20 mouse cellular contexts compared by ENCODE assay signal in genomic region chr11:16795513-16795912, GRCm38 (mm10). TPM values are rescaled to one million over a fixed set of nuclear protein-coding genes. Genes with fewer than 3 reads are reported as not detected.
DNase-seq lines count a peak whose midpoint lies in the region; ATAC-seq and TF ChIP-seq lines count a peak whose summit lies in the region.
"Had no signal": no experiment of that assay in that cellular context is flagged by ENCODE, and none has a peak within 500 bp of the region (broad histone marks: within the 10 kb centered on the region; RNA-seq: fewer than 3 reads in every experiment).

No protein-coding gene starts in this region.

- no peaks in the 10 kb centered on the region for H3K9me3 ChIP-seq in intestine, postnatal 0 days (ENCODE audit: control insufficient read depth)
- no peaks in the 10 kb centered on the region for H3K9me3 ChIP-seq in intestine, embryonic 15.5 days
- no peaks in the 10 kb centered on the region for H3K9me3 ChIP-seq in lung, postnatal 0 days (ENCODE audit: low read length)
- no peaks in the 10 kb centered on the region for H3K9me3 ChIP-seq in stomach, postnatal 0 days (ENCODE audit: control insufficient read depth, low read length)
- H3K9me3 ChIP-seq: embryonic facial prominence, embryonic 10.5 days; embryonic facial prominence, embryonic 12.5 days; forebrain, embryonic 13.5 days; forebrain, embryonic 15.5 days had no signal

- no peaks in the 10 kb centered on the region for H3K36me3 ChIP-seq in intestine, postnatal 0 days (ENCODE audit: control insufficient read depth, insufficient read depth)
- no peaks in the 10 kb centered on the region for H3K36me3 ChIP-seq in intestine, embryonic 15.5 days
- H3K36me3 ChIP-seq in lung, postnatal 0 days (ENCODE audit: insufficient read depth, low read length) = no peaks in the 10 kb centered on the region
- no peaks in the 10 kb centered on the region for H3K36me3 ChIP-seq in stomach, postnatal 0 days (ENCODE audit: control insufficient read depth, insufficient read depth, low read length)
- H3K36me3 ChIP-seq: embryonic facial prominence, embryonic 10.5 days; embryonic facial prominence, embryonic 12.5 days; forebrain, embryonic 15.5 days had no signal

- H3K4me1 ChIP-seq in intestine, postnatal 0 days (replicated peaks; ENCODE audit: control insufficient read depth, insufficient read depth, low read length) = peaks cover 11% of the 10 kb centered on the region
- H3K4me1 ChIP-seq in intestine, embryonic 15.5 days (replicated peaks) = peaks cover 10% of the 10 kb centered on the region
- peaks cover 13% of the 10 kb centered on the region; the same call in 1 of the 2 replicates for H3K4me1 ChIP-seq in lung, postnatal 0 days (ENCODE audit: insufficient read depth, low read depth, low read length)
- peaks cover 3% of the 10 kb centered on the region; the same call in 1 of the 2 replicates for H3K4me1 ChIP-seq in stomach, postnatal 0 days (replicated peaks; ENCODE audit: control insufficient read depth, insufficient read depth)

- no peak for TF ChIP-seq EP300 in lung, postnatal 0 days (IDR thresholded peaks at IDR 0.05)
- TF ChIP-seq EP300 in stomach, postnatal 0 days (optimal IDR thresholded peaks at IDR 0.05) = no peak

- no peak overlapping the region for H3K27ac ChIP-seq in intestine, postnatal 0 days (ENCODE audit: low read depth, low read length)
- no peak overlapping the region for H3K27ac ChIP-seq in intestine, embryonic 15.5 days
- no peak overlapping the region for H3K27ac ChIP-seq in lung, postnatal 0 days (ENCODE audit: low read length)
- no peak overlapping the region for H3K27ac ChIP-seq in stomach, postnatal 0 days (replicated peaks)
- H3K27ac ChIP-seq: embryonic facial prominence, embryonic 10.5 days; embryonic facial prominence, embryonic 12.5 days; forebrain, embryonic 13.5 days; forebrain, embryonic 15.5 days had no signal

- WGBS in intestine, postnatal 0 days = 45% methylated on average over 6 of the region's 6 CpGs
- 71% methylated on average over 6 of the region's 6 CpGs for WGBS in intestine, embryonic 15.5 days
- 52% methylated on average over 6 of the region's 6 CpGs for WGBS in lung, postnatal 0 days
- WGBS in stomach, postnatal 0 days = 60% methylated on average over 6 of the region's 6 CpGs

- DNase-seq in heart, adult 11 months = peak; percentile 55
- DNase-seq in heart, adult 18-20 months = no peak
- peak; percentile 45 for DNase-seq in lung, postnatal 0 days (ENCODE audit: low spot score)
- DNase-seq in lung, postnatal 4 days = no peak
- no peak for DNase-seq in stomach, postnatal 0 days (ENCODE audit: low spot score)
- DNase-seq in left cerebral cortex, adult 18-20 months (ENCODE audit: low spot score in 2 of 2) = no peak
- DNase-seq: adrenal gland, postnatal 10 days; adrenal gland, postnatal 25 days; cerebellum, adult 11-12 months; cerebellum, adult 2 months; cerebellum, adult 9-10 months; cerebellum, postnatal 10 days; cerebellum, postnatal 25 days had no signal

- H3K9ac ChIP-seq in intestine, postnatal 0 days (ENCODE audit: low read depth, low read length) = no peak overlapping the region
- no peak overlapping the region for H3K9ac ChIP-seq in intestine, embryonic 15.5 days
- H3K9ac ChIP-seq in lung, postnatal 0 days (replicated peaks; ENCODE audit: low read depth) = no peak overlapping the region
- H3K9ac ChIP-seq in stomach, postnatal 0 days (ENCODE audit: low read length) = no peak overlapping the region
- H3K9ac ChIP-seq: embryonic facial prominence, embryonic 12.5 days; forebrain, embryonic 13.5 days; forebrain, embryonic 15.5 days had no signal

- no peak overlapping the region for H3K4me3 ChIP-seq in intestine, postnatal 0 days (ENCODE audit: low read depth, low read length)
- H3K4me3 ChIP-seq in intestine, embryonic 15.5 days (replicated peaks) = no peak overlapping the region
- no peak overlapping the region for H3K4me3 ChIP-seq in lung, postnatal 0 days (ENCODE audit: low read depth, low read length)
- no peak overlapping the region for H3K4me3 ChIP-seq in stomach, postnatal 0 days (ENCODE audit: low read depth, low read length)
- H3K4me3 ChIP-seq: embryonic facial prominence, embryonic 10.5 days; embryonic facial prominence, embryonic 12.5 days; forebrain, embryonic 13.5 days; forebrain, embryonic 15.5 days had no signal

- peak; percentile 53 for ATAC-seq in intestine, postnatal 0 days
- ATAC-seq in intestine, embryonic 15.5 days = no peak
- ATAC-seq in lung, postnatal 0 days = peak; percentile 68
- peak; percentile 64; the same call in 1 of the 2 replicates for ATAC-seq in stomach, postnatal 0 days (ENCODE audit: low FRiP score, low TSS enrichment)
- ATAC-seq: forebrain, embryonic 13.5 days; forebrain, embryonic 15.5 days had no signal

- TF ChIP-seq CTCF in intestine, postnatal 0 days (IDR thresholded peaks at IDR 0.05; ENCODE audit: low read depth) = no peak
- TF ChIP-seq CTCF in lung, postnatal 0 days (IDR thresholded peaks at IDR 0.05) = no peak
- no peak for TF ChIP-seq CTCF in stomach, postnatal 0 days (IDR thresholded peaks at IDR 0.05; ENCODE audit: low read depth)

- no peak overlapping the region for H3K4me2 ChIP-seq in intestine, postnatal 0 days (replicated peaks; ENCODE audit: low read depth)
- no peak overlapping the region for H3K4me2 ChIP-seq in intestine, embryonic 15.5 days (replicated peaks)
- H3K4me2 ChIP-seq in lung, postnatal 0 days (replicated peaks; ENCODE audit: low read depth, low read length) = no peak overlapping the region
- H3K4me2 ChIP-seq in stomach, postnatal 0 days (replicated peaks; ENCODE audit: low read depth) = no peak overlapping the region
- H3K4me2 ChIP-seq: embryonic facial prominence, embryonic 12.5 days; forebrain, embryonic 13.5 days; forebrain, embryonic 15.5 days had no signal

- H3K27me3 ChIP-seq in intestine, postnatal 0 days (replicated peaks; ENCODE audit: control insufficient read depth, insufficient read depth, low read length) = no peaks in the 10 kb centered on the region
- no peaks in the 10 kb centered on the region for H3K27me3 ChIP-seq in intestine, embryonic 15.5 days (replicated peaks)
- H3K27me3 ChIP-seq in lung, postnatal 0 days (replicated peaks; ENCODE audit: insufficient read depth, low read length) = no peaks in the 10 kb centered on the region
- no peaks in the 10 kb centered on the region for H3K27me3 ChIP-seq in stomach, postnatal 0 days (ENCODE audit: control insufficient read depth, insufficient read depth, low read length)
- H3K27me3 ChIP-seq: embryonic facial prominence, embryonic 12.5 days; forebrain, embryonic 13.5 days; forebrain, embryonic 15.5 days had no signal

RNA-seq across cellular contexts. Expression of gene Egfr, which starts 43.5 kb away (rescaled TPM):
- total RNA-seq in heart, adult 18-20 months (2021) = 1 to 10 TPM; 7.8 to 8.2 TPM
- 5.0 and 7.0 TPM in 2 replicates for polyA plus RNA-seq in intestine, postnatal 0 days (2015; fragmentation: Nextera tagmentation; extraction: Ambion mirVana)
- polyA plus RNA-seq in intestine, embryonic 15.5 days (2015; fragmentation: Nextera tagmentation; extraction: Ambion mirVana) = 10.8 and 11.6 TPM in 2 replicates
- polyA plus RNA-seq in lung, postnatal 0 days (2015; fragmentation: Nextera tagmentation; extraction: Ambion mirVana) = 9.3 and 14.5 TPM in 2 replicates
- polyA plus RNA-seq in stomach, postnatal 0 days (2015; fragmentation: Nextera tagmentation; extraction: Ambion mirVana) = 11.9 and 13.5 TPM in 2 replicates
- total RNA-seq in left cerebral cortex, adult 18-20 months (2021) = 10 to 100 TPM in 1 of 2 experiments, 1 to 10 TPM in 1; 10.0 to 14.6 TPM
- total RNA-seq: MEL had no signal

Comparison
In these comparisons a context has a peak if more than half of its experiments do, and no peak if none do; other contexts are left out.
1. DNase-seq: peak in heart, adult 11 months (single experiment) and lung, postnatal 0 days (single experiment); none in heart, adult 18-20 months (0 of 2), lung, postnatal 4 days (0 of 2), stomach, postnatal 0 days (single experiment) and left cerebral cortex, adult 18-20 months (0 of 2).